23 mouse cellular contexts compared by ENCODE assay signal in genomic region chr12:13182220-13182619, GRCm38 (mm10).
DNase-seq lines count a peak whose midpoint lies in the region; ATAC-seq lines count a peak whose summit lies in the region.
"Had no signal": no experiment of that assay in that cellular context is flagged by ENCODE, and none has a peak within 500 bp of the region (broad histone marks: within the 10 kb centered on the region; RNA-seq: fewer than 3 reads in every experiment).

No protein-coding gene starts in this region.

- H3K4me3 ChIP-seq in heart, embryonic 10.5 days = no peak overlapping the region
- no peak overlapping the region for H3K4me3 ChIP-seq in midbrain, embryonic 10.5 days
- H3K4me3 ChIP-seq in midbrain, embryonic 15.5 days = no peak overlapping the region
- H3K4me3 ChIP-seq in forebrain, embryonic 12.5 days (replicated peaks) = no peak overlapping the region
- H3K4me3 ChIP-seq: embryonic facial prominence, embryonic 15.5 days; heart, adult 2 months; hindbrain, embryonic 12.5 days; layer of hippocampus, adult 2 months; midbrain, embryonic 12.5 days; neural tube, embryonic 12.5 days had no signal

- H3K27ac ChIP-seq in heart, embryonic 10.5 days = peak overlapping the region; percentile 81; the same call in 1 of the 2 replicates
- peak overlapping the region; percentile 69; the same call in 1 of the 2 replicates for H3K27ac ChIP-seq in midbrain, embryonic 10.5 days (replicated peaks)
- no peak overlapping the region for H3K27ac ChIP-seq in midbrain, embryonic 15.5 days
- no peak overlapping the region for H3K27ac ChIP-seq in forebrain, embryonic 12.5 days
- H3K27ac ChIP-seq: embryonic facial prominence, embryonic 15.5 days; heart, adult 2 months; hindbrain, embryonic 12.5 days; layer of hippocampus, adult 2 months; midbrain, embryonic 12.5 days; neural tube, embryonic 12.5 days had no signal

- H3K4me1 ChIP-seq in heart, embryonic 10.5 days = peaks cover 48% of the 10 kb centered on the region
- H3K4me1 ChIP-seq in midbrain, embryonic 10.5 days = peaks cover 27% of the 10 kb centered on the region
- peaks cover 13% of the 10 kb centered on the region for H3K4me1 ChIP-seq in midbrain, embryonic 15.5 days
- peaks cover 21% of the 10 kb centered on the region for H3K4me1 ChIP-seq in forebrain, embryonic 12.5 days

- H3K36me3 ChIP-seq in heart, embryonic 10.5 days = no peaks in the 10 kb centered on the region
- no peaks in the 10 kb centered on the region for H3K36me3 ChIP-seq in midbrain, embryonic 10.5 days
- H3K36me3 ChIP-seq in midbrain, embryonic 15.5 days (replicated peaks) = no peaks in the 10 kb centered on the region
- no peaks in the 10 kb centered on the region for H3K36me3 ChIP-seq in forebrain, embryonic 12.5 days (replicated peaks)
- H3K36me3 ChIP-seq: embryonic facial prominence, embryonic 15.5 days; G1E; hindbrain, embryonic 12.5 days; midbrain, embryonic 12.5 days; neural tube, embryonic 12.5 days had no signal

- peak; percentile 50 for DNase-seq in heart, embryonic 10.5 days (ENCODE audit: low spot score)
- no peak for DNase-seq in heart, adult 9 months (ENCODE audit: low spot score in 2 of 2)
- DNase-seq in midbrain, embryonic 10.5 days (ENCODE audit: low spot score) = no peak
- DNase-seq in kidney, postnatal 4 days = peak; percentile 40 to 63
- no peak for DNase-seq in spleen, adult 18-20 months
- DNase-seq: adrenal gland, postnatal 14 days; cerebellum, adult 11 months; cerebellum, postnatal 10 days; gastrocnemius, postnatal 14 days; heart, adult 2 months; right cerebral cortex, adult 18-20 months; thymus, postnatal 36 days had no signal

- ATAC-seq in midbrain, embryonic 15.5 days (replicated peaks) = no peak
- ATAC-seq in forebrain, embryonic 12.5 days (ENCODE audit: low FRiP score) = no peak
- ATAC-seq: inflammation-experienced regulatory T-cells, adult 6 months; lung, postnatal 0 days had no signal

- H3K4me2 ChIP-seq in midbrain, embryonic 15.5 days = no peak overlapping the region
- no peak overlapping the region for H3K4me2 ChIP-seq in forebrain, embryonic 12.5 days
- H3K4me2 ChIP-seq: embryonic facial prominence, embryonic 15.5 days; hindbrain, embryonic 12.5 days; midbrain, embryonic 12.5 days; neural tube, embryonic 12.5 days had no signal

- WGBS in heart, embryonic 10.5 days = 62% methylated on average over 8 of the region's 8 CpGs
- 63% methylated on average over 8 of the region's 8 CpGs for WGBS in midbrain, embryonic 10.5 days
- 52% methylated on average over 8 of the region's 8 CpGs for WGBS in midbrain, embryonic 15.5 days
- WGBS in forebrain, embryonic 12.5 days = 68% methylated on average over 8 of the region's 8 CpGs

- H3K9me3 ChIP-seq in heart, embryonic 10.5 days = no peaks in the 10 kb centered on the region
- no peaks in the 10 kb centered on the region for H3K9me3 ChIP-seq in midbrain, embryonic 10.5 days (replicated peaks)
- H3K9me3 ChIP-seq in midbrain, embryonic 15.5 days = no peaks in the 10 kb centered on the region
- no peaks in the 10 kb centered on the region for H3K9me3 ChIP-seq in forebrain, embryonic 12.5 days
- H3K9me3 ChIP-seq: embryonic facial prominence, embryonic 15.5 days; G1E; hindbrain, embryonic 12.5 days; midbrain, embryonic 12.5 days; neural tube, embryonic 12.5 days had no signal

- H3K27me3 ChIP-seq in heart, embryonic 10.5 days (ENCODE audit: insufficient read depth, poor library complexity, severe bottlenecking) = no peaks in the 10 kb centered on the region
- no peaks in the 10 kb centered on the region for H3K27me3 ChIP-seq in midbrain, embryonic 10.5 days (ENCODE audit: low read depth, poor library complexity, severe bottlenecking)
- H3K27me3 ChIP-seq in midbrain, embryonic 15.5 days (replicated peaks) = no peaks in the 10 kb centered on the region
- no peaks in the 10 kb centered on the region for H3K27me3 ChIP-seq in forebrain, embryonic 12.5 days
- H3K27me3 ChIP-seq: embryonic facial prominence, embryonic 15.5 days; hindbrain, embryonic 12.5 days; midbrain, embryonic 12.5 days; neural tube, embryonic 12.5 days had no signal

- no peak overlapping the region for H3K9ac ChIP-seq in midbrain, embryonic 15.5 days
- H3K9ac ChIP-seq in forebrain, embryonic 12.5 days = no peak overlapping the region
- H3K9ac ChIP-seq: embryonic facial prominence, embryonic 15.5 days; hindbrain, embryonic 12.5 days; liver, embryonic 14.5 days; midbrain, embryonic 12.5 days; neural tube, embryonic 12.5 days had no signal

Comparison
In these comparisons a context has a peak if more than half of its experiments do, and no peak if none do; other contexts are left out.
1. DNase-seq: peak in heart, embryonic 10.5 days (single experiment) and kidney, postnatal 4 days (2 of 2); none in heart, adult 9 months (0 of 2), midbrain, embryonic 10.5 days (single experiment) and spleen, adult 18-20 months (0 of 2).
2. H3K27ac ChIP-seq: peak in heart, embryonic 10.5 days (single experiment) and midbrain, embryonic 10.5 days (single experiment); none in midbrain, embryonic 15.5 days (single experiment) and forebrain, embryonic 12.5 days (single experiment).